Mouse (Mus musculus) heart, adult 2 months (tissue): ENCODE measurements at regions not wholly inside any gene's neighbourhood (a gene's known extent, or its start where the extent isn't known, plus 50 kb on each side); places are given as distances from the start of the nearest gene placed in this dataset.

Experiments used
- CTCF ChIP-seq: fragments of 200-600 bp; IDR thresholded peaks from 2 replicates; pipeline ENCODE4 v1.8.1; 2022; ENCODE audit warnings: antibody characterized with exemption, mild to moderate bottlenecking, moderate library complexity
- POLR2A ChIP-seq: fragments of 200-500 bp; IDR thresholded peaks from 2 replicates; pipeline ENCODE4 v1.6.1; 2011; ENCODE audit warnings: mild to moderate bottlenecking, low read depth, low read length, control low read depth; ENCODE audit not compliant: insufficient read depth

GRCm38 (mm10) chr5:106385219-106385618 is 72.7 kb downstream of the Barhl2 start:
- TF ChIP-seq CTCF (no peak), POLR2A (no peak)
